Mouse (Mus musculus): ENCODE data around the gene Hoxc13. TPM values are rescaled to one million over a fixed set of nuclear protein-coding genes. Genes with fewer than 3 reads are reported as not detected.

Gene Hoxc13
- total and polyA plus RNA-seq, 2 experiments from 2014 or later: not detected

DNA sequence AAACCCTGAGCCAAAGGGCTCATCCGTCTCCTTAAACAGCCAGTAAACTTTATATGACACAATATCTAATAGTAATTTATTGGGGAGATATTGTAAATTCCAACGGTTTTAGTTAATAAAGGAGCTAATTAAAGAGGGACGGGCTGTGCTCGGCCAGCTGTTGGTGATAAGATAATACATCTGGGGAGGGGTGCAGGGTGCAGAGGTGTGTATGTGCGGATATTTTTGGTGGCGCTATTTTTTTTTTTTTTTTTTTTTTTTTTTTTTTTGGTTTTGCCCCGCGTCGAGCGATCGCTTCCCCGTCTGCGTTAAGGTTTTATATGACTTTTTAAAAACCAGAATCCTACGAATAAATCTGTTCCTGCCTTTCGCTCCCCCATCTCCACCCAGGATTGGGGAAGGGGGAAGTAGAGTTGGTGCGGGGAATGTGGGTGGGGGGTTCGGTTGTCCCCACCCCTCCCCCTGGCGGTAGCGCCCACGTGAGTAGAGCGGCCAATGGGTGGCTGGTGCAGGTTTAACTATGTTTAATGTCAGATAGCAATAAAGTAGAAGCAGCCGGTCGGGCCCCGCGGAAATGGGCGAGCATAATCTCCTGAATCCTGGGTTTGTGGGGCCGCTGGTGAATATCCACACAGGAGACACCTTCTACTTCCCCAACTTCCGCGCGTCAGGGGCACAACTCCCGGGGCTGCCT, 15.5 kb downstream of the Hoxc13 start, which contains the start of gene Hoxc12:
TSS of gene Hoxc12 (plus strand) at position 479 of the 694 bp plus-strand sequence.
- DNase-seq (ENCODE audit: low spot score) (no peak), ATAC-seq (no peak)
- H3K4me1 ChIP-seq (ENCODE audit: insufficient read depth, low read length): no peaks in the 10 kb centered on the region
- H3K27me3 ChIP-seq (ENCODE audit: insufficient read depth, low read length): peaks cover 95% of the 10 kb centered on the region
- no peak for TF ChIP-seq CTCF (IDR thresholded peaks at IDR 0.05; ENCODE audit: low read depth)
- H3K36me3 ChIP-seq (ENCODE audit: insufficient read depth, low read length): no peaks in the 10 kb centered on the region
- H3K27ac ChIP-seq: no peak within 1 kb of the TSS
- no peak within 1 kb of the TSS for H3K4me2 ChIP-seq (ENCODE audit: low read depth, low read length)
- no peaks in the 10 kb centered on the region for H3K9me3 ChIP-seq (ENCODE audit: low read length)
- H3K4me3 ChIP-seq (ENCODE audit: low read length): no peak within 1 kb of the TSS
- H3K9ac ChIP-seq (replicated peaks; ENCODE audit: low read length): no peak within 1 kb of the TSS
- 2% methylated on average over 31 of the region's 31 CpGs for WGBS

DNA sequence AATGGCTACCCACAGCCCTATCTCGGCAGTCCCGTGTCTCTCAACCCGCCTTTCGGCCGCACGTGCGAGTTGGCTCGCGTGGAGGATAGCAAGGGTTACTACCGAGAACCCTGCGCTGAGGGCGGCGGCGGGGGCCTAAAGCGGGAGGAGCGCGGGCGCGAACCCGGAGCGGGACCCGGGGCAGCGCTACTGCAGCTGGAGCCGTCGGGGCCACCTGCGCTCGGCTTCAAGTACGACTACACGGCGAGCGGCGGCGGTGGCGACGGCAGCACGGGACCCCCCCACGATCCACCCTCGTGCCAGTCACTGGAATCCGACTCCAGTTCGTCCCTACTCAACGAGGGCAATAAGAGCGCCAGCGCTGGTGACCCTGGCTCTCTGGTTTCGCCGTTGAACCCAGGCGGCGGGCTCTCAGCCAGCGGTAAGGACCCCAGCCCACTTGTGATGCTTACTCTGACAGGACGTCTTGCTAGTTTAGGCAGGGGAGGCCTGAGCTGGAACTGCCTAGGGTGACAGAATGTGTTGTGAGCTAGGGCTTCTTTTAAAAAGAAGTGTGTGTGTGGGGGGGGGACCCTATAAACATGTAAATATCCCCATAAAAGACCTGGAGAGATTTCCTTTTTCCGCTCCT, 16.2 kb downstream of the Hoxc13 start:
- TF ChIP-seq CTCF (IDR thresholded peaks at IDR 0.05; ENCODE audit: low read depth): no peak
- ATAC-seq (no peak), DNase-seq (ENCODE audit: low spot score) (no peak)
- Histone ChIP-seq H3K27ac (no peak overlapping the region), H3K4me1 (ENCODE audit: insufficient read depth, low read length) (no peaks in the 10 kb centered on the region), H3K36me3 (ENCODE audit: insufficient read depth, low read length) (no peaks in the 10 kb centered on the region), H3K27me3 (ENCODE audit: insufficient read depth, low read length) (peaks cover 95% of the 10 kb centered on the region), H3K9ac (replicated peaks; ENCODE audit: low read length) (no peak overlapping the region), H3K4me3 (ENCODE audit: low read length) (no peak overlapping the region), H3K9me3 (ENCODE audit: low read length) (no peaks in the 10 kb centered on the region), H3K4me2 (ENCODE audit: low read depth, low read length) (no peak overlapping the region)
- WGBS: under 1% methylated on average over 47 of the region's 50 CpGs

DNA sequence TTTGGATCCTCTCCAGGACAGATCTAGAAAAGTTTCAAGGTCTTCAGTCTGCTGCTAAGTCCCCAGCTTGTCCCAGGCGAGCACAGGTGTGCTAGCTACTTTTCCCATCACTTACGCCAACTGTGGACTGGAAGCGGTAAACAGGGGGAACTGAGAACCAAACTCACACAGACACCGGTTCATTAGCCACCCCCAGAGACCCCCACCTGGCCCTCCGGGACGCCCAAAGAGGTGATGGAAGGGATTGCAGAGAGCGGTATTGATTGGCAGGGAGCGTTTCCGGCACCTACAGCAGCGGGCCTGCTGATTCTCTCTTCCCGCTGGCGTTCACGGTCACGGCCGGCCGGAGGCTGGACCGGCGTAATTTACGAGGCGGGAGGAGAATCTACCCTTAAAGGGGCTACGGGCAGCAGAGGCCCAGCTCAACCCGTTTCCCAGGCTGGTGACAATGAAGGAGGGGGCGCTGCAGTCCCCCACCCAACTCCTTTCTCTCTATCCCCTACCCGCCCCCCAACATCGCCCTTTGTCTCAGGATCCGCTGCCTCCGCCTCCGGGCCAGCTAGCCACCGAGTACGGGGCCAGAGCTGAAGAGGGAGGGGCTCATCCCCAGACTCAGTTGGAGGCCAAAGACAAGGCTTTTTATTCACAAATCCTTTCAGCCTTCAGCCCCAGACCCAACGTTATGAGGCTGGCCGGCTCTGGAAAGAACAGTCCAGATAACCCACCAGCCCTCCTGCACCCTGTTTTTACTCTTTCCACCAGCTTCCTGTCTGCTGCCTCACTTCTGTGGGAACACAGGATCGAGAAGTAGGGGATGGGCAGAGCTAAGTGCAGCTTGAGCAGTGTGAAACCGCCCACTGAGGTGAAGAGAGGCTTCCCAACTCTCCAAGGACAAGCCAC, 18.6 kb downstream of the Hoxc13 start:
- Histone ChIP-seq H3K4me3 (ENCODE audit: low read length) (no peak overlapping the region), H3K36me3 (ENCODE audit: insufficient read depth, low read length) (no peaks in the 10 kb centered on the region), H3K9me3 (ENCODE audit: low read length) (no peaks in the 10 kb centered on the region), H3K27ac (no peak overlapping the region), H3K27me3 (ENCODE audit: insufficient read depth, low read length) (peaks cover 94% of the 10 kb centered on the region), H3K9ac (replicated peaks; ENCODE audit: low read length) (no peak overlapping the region), H3K4me2 (ENCODE audit: low read depth, low read length) (no peak overlapping the region), H3K4me1 (ENCODE audit: insufficient read depth, low read length) (no peaks in the 10 kb centered on the region)
- ATAC-seq (no peak), DNase-seq (ENCODE audit: low spot score) (no peak)
- no peak for TF ChIP-seq CTCF (IDR thresholded peaks at IDR 0.05; ENCODE audit: low read depth)
- 2% methylated on average over 33 of the region's 34 CpGs for WGBS

DNA sequence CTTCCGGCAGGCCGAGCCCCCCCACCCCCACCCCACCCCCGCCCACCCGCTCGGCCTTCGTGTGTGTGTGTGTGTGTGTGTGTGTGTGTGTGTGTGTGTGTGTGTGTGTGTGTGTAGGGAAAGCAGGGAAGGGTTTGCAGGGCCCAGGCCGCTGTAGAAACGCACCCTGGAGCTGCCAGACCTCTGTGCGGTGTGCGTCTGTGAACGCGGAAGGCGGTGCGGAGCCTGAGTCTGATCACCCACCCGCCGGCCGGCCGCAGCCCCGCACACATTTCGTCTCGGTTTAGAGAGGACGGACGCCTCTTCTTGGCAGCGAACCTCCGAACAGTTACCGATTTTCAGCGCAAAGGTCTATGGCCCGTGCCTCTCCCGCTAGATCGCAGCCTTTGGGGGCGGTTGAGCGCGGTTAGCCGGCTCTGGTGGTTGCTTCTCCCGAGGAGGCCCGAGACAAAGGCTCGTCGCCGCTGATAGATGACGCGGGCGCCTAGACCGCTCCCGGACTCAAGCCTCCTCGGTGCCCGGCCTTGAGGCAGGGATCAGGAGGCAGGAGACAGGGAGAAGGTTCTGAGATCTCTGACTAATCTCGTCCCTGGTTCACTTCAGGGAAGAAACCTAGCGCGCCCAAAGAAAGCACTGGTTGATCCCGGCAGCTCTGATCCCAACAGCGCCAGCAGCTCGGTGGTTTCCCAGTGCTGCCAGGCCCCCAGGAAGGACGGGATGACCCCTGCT, 22.0 kb downstream of the Hoxc13 start:
- no peak overlapping the region for H3K4me3 ChIP-seq (ENCODE audit: low read length)

GRCm38 (mm10) chr15:102943468-102943813, 22.5 kb downstream of the Hoxc13 start:
- H3K4me3 ChIP-seq (ENCODE audit: low read length): no peak overlapping the region
- no peak for ATAC-seq
- no peaks in the 10 kb centered on the region for H3K4me1 ChIP-seq (ENCODE audit: insufficient read depth, low read length)
- H3K9me3 ChIP-seq (ENCODE audit: low read length): no peaks in the 10 kb centered on the region
- no peak overlapping the region for H3K27ac ChIP-seq
- H3K9ac ChIP-seq (replicated peaks; ENCODE audit: low read length): no peak overlapping the region
- H3K4me2 ChIP-seq (ENCODE audit: low read depth, low read length): no peak overlapping the region
- H3K36me3 ChIP-seq (ENCODE audit: insufficient read depth, low read length): no peaks in the 10 kb centered on the region
- TF ChIP-seq CTCF (IDR thresholded peaks at IDR 0.05; ENCODE audit: low read depth): no peak
- H3K27me3 ChIP-seq (ENCODE audit: insufficient read depth, low read length): peaks cover 95% of the 10 kb centered on the region
- WGBS: 6% methylated on average over 5 of the region's 5 CpGs
- no peak for DNase-seq (ENCODE audit: low spot score)

More for the DNA sequence above, 22.0 kb downstream of the Hoxc13 start:
- DNase-seq (ENCODE audit: low spot score): no peak
- ATAC-seq: no peak
- Histone ChIP-seq H3K27me3 (ENCODE audit: insufficient read depth, low read length) (peaks cover 94% of the 10 kb centered on the region), H3K4me1 (ENCODE audit: insufficient read depth, low read length) (no peaks in the 10 kb centered on the region), H3K36me3 (ENCODE audit: insufficient read depth, low read length) (no peaks in the 10 kb centered on the region), H3K27ac (no peak overlapping the region), H3K9ac (replicated peaks; ENCODE audit: low read length) (no peak overlapping the region), H3K4me2 (ENCODE audit: low read depth, low read length) (peak overlapping the region; percentile 16; the same call in 1 of the 2 replicates), H3K9me3 (ENCODE audit: low read length) (no peaks in the 10 kb centered on the region)
- under 1% methylated on average over 48 of the region's 53 CpGs for WGBS
- no peak for TF ChIP-seq CTCF (IDR thresholded peaks at IDR 0.05; ENCODE audit: low read depth)

Data from hindbrain, postnatal 0 days (tissue).